Mouse (Mus musculus) gastrocnemius, adult 8-10 months (tissue): ENCODE measurements at regions not wholly inside any gene's neighbourhood (a gene's known extent, or its start where the extent isn't known, plus 50 kb on each side); places are given as distances from the start of the nearest gene placed in this dataset.

Source experiments
- DNase-seq, 2 experiments: peaks; one replicate each; pipeline ENCODE4 v3.0.0; 2022; ENCODE audit warnings: low spot score in 2 of 2

- DNase-seq: no peak
Measured at GRCm38 (mm10) chr12:51128274-51128673, 219.6 kb upstream of the G2e3 start.

GRCm38 (mm10) chr12:51118781-51119180 lies 229.1 kb upstream of the G2e3 start:
- DNase-seq: no peak

- DNase-seq: no peak
Measured at GRCm38 (mm10) chr12:51118021-51118694, 229.7 kb upstream of the G2e3 start.

GRCm38 (mm10) chr12:51117436-51118020 lies 230.3 kb upstream of the G2e3 start:
- DNase-seq: no peak

- DNase-seq: no peak
Measured at GRCm38 (mm10) chr12:51111811-51112210, 236.1 kb upstream of the G2e3 start.

- DNase-seq: no peak
Measured at GRCm38 (mm10) chr12:51108044-51108443, 239.8 kb upstream of the G2e3 start.

- DNase-seq: no peak
Measured at GRCm38 (mm10) chr12:51103541-51104042, 244.3 kb upstream of the G2e3 start.

- no peak for DNase-seq
Measured at GRCm38 (mm10) chr12:51101636-51102035, 246.2 kb upstream of the G2e3 start.

GRCm38 (mm10) chr12:51100868-51101267 lies 247.0 kb upstream of the G2e3 start:
- DNase-seq: no peak

GRCm38 (mm10) chr12:51095974-51096373 lies 251.9 kb upstream of the G2e3 start:
- DNase-seq: no peak

GRCm38 (mm10) chr12:51089324-51089723 lies 258.5 kb upstream of the G2e3 start:
- DNase-seq: no peak

GRCm38 (mm10) chr12:51081809-51082208 lies 266.1 kb upstream of the G2e3 start:
- DNase-seq: no peak

GRCm38 (mm10) chr12:51073503-51073902 lies 274.4 kb upstream of the G2e3 start:
- no peak for DNase-seq

- no peak for DNase-seq
Measured at GRCm38 (mm10) chr12:51060931-51061330, 286.9 kb upstream of the G2e3 start.

- DNase-seq: no peak
Measured at GRCm38 (mm10) chr12:51058569-51058968, 289.3 kb upstream of the G2e3 start.

GRCm38 (mm10) chr12:51058104-51058503 lies 289.8 kb upstream of the G2e3 start:
- DNase-seq: no peak

GRCm38 (mm10) chr12:51047116-51047515 lies 300.7 kb upstream of the G2e3 start:
- DNase-seq: no peak

GRCm38 (mm10) chr12:51045437-51045836 lies 302.4 kb upstream of the G2e3 start:
- DNase-seq: no peak

- no peak for DNase-seq
Measured at GRCm38 (mm10) chr12:51045020-51045419, 302.8 kb upstream of the G2e3 start.

GRCm38 (mm10) chr12:51032193-51032592 lies 315.7 kb upstream of the G2e3 start:
- no peak for DNase-seq

GRCm38 (mm10) chr12:51028601-51029174 lies 319.2 kb upstream of the G2e3 start:
- no peak for DNase-seq

GRCm38 (mm10) chr12:51026046-51026445 lies 321.8 kb upstream of the G2e3 start:
- no peak for DNase-seq

GRCm38 (mm10) chr12:51025531-51025930 lies 322.3 kb upstream of the G2e3 start:
- DNase-seq: no peak
